Mouse (Mus musculus): ENCODE results near the gene Mecom.
"Not testable (repeated sequence)": the region's sequence is repeated elsewhere in the genome, so short reads cannot be mapped to it uniquely, and the experiment has no call there.

Gene Mecom

GRCm38 (mm10) chr3:30445247-30445969, 102.4 kb downstream of the Mecom start:
- DNase-seq (ENCODE audit: low spot score): no peak

GRCm38 (mm10) chr3:30441646-30442045, 106.2 kb downstream of the Mecom start:
- no peak for DNase-seq (ENCODE audit: low spot score)

GRCm38 (mm10) chr3:30438007-30438406, 109.8 kb downstream of the Mecom start:
- no peak for DNase-seq (ENCODE audit: low spot score)

- DNase-seq (ENCODE audit: low spot score): no peak
Measured at GRCm38 (mm10) chr3:30436561-30436960, 111.2 kb downstream of the Mecom start.

- no peak for DNase-seq (ENCODE audit: low spot score)
Measured at GRCm38 (mm10) chr3:30436131-30436530, 111.7 kb downstream of the Mecom start.

- DNase-seq (ENCODE audit: low spot score): no peak
Measured at GRCm38 (mm10) chr3:30428877-30429276, 118.9 kb downstream of the Mecom start.

GRCm38 (mm10) chr3:30424036-30424435, 123.8 kb downstream of the Mecom start:
- no peak for DNase-seq (ENCODE audit: low spot score)

- not testable (repeated sequence) for DNase-seq (ENCODE audit: low spot score)
Measured at GRCm38 (mm10) chr3:30421948-30422347, 125.9 kb downstream of the Mecom start.

- no peak for DNase-seq (ENCODE audit: low spot score)
Measured at GRCm38 (mm10) chr3:30420899-30421298, 126.9 kb downstream of the Mecom start.

GRCm38 (mm10) chr3:30414173-30414572, 133.6 kb downstream of the Mecom start:
- DNase-seq (ENCODE audit: low spot score): no peak

GRCm38 (mm10) chr3:30410778-30411177, 137.0 kb downstream of the Mecom start:
- DNase-seq (ENCODE audit: low spot score): no peak

GRCm38 (mm10) chr3:30404821-30405220, 143.0 kb downstream of the Mecom start:
- no peak for DNase-seq (ENCODE audit: low spot score)

- DNase-seq (ENCODE audit: low spot score): no peak
Measured at GRCm38 (mm10) chr3:30398911-30399310, 148.9 kb downstream of the Mecom start.

- DNase-seq (ENCODE audit: low spot score): no peak
Measured at GRCm38 (mm10) chr3:30394911-30395310, 152.9 kb downstream of the Mecom start.

- DNase-seq (ENCODE audit: low spot score): no peak
Measured at GRCm38 (mm10) chr3:30392662-30393061, 155.1 kb downstream of the Mecom start.

- no peak for DNase-seq (ENCODE audit: low spot score)
Measured at GRCm38 (mm10) chr3:30392218-30392617, 155.6 kb downstream of the Mecom start.

- no peak for DNase-seq (ENCODE audit: low spot score)
Measured at GRCm38 (mm10) chr3:30390346-30390745, 157.5 kb downstream of the Mecom start.

GRCm38 (mm10) chr3:30380273-30380672, 167.5 kb downstream of the Mecom start:
- DNase-seq (ENCODE audit: low spot score): no peak

- no peak for DNase-seq (ENCODE audit: low spot score)
Measured at GRCm38 (mm10) chr3:30379301-30379700, 168.5 kb downstream of the Mecom start.

GRCm38 (mm10) chr3:30371472-30371871, 176.3 kb downstream of the Mecom start:
- no peak for DNase-seq (ENCODE audit: low spot score)

GRCm38 (mm10) chr3:30370860-30371455, 176.8 kb downstream of the Mecom start:
- DNase-seq (ENCODE audit: low spot score): no peak

GRCm38 (mm10) chr3:30366621-30367020, 181.2 kb downstream of the Mecom start:
- peak; percentile 10 for DNase-seq (ENCODE audit: low spot score)

GRCm38 (mm10) chr3:30361190-30361589, 186.6 kb downstream of the Mecom start:
- DNase-seq (ENCODE audit: low spot score): no peak

Measured in ovary, postnatal 36 days (tissue).